Mouse (Mus musculus): ENCODE data around the gene Ttyh3.

DNA sequence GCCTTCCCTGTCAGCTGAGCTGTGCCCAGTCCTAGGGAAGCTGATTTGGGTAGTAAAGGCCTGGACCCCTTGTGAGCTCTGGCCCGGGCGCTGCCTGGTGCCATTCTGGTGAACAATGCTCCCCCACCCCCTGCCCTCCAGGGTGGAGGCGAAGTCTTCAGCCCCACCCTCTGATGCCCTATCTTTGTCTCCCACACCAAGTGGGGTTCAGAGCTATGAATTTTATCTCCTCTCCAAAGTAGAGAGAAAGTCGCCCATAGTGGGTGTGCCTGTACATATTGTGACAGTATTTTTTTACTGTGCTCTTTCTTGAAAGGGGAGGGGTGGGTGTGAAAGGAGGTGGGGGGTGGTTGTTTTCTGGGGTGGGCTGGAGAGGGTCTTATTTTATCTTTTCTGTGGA lies 34.0 kb downstream of the Ttyh3 start:
- TF ChIP-seq CTCF (IDR thresholded peaks at IDR 0.05) (no peak), EP300 (IDR thresholded peaks at IDR 0.05) (no peak)

Measured in lung, postnatal 0 days (tissue).